Mouse (Mus musculus) heart, embryonic 16.5 days (tissue): Measurements from ENCODE around the gene Iffo1. TPM values are rescaled to one million over a fixed set of nuclear protein-coding genes. Genes with fewer than 3 reads are reported as not detected.

Experiments used
- ATAC-seq: fragments of 200-750 bp; cut with Nextera tagmentation; replicated peaks from 2 replicates; pipeline ENCODE4 v1.8.0; 2017; ENCODE audit warnings: moderate number of reproducible peaks; ENCODE audit not compliant: insufficient read depth, low FRiP score; ENCODE audit errors: extremely low read depth
- H3K27ac ChIP-seq: fragments of 300-500 bp; sonication (generic); 2 replicates; pipeline ENCODE4 v1.5.1; 2014; ENCODE audit warnings: mild to moderate bottlenecking, low read length, control low read depth, moderate library complexity
- H3K27me3 ChIP-seq: fragments of 300-500 bp; sonication (generic); 2 replicates; pipeline ENCODE4 v1.6.1; 2014; ENCODE audit warnings: low read length, mixed read lengths; ENCODE audit not compliant: control insufficient read depth, insufficient read depth
- H3K36me3 ChIP-seq: fragments of 300-500 bp; sonication (generic); 2 replicates; pipeline ENCODE4 v1.6.1; 2014; ENCODE audit not compliant: control insufficient read depth, insufficient read depth
- H3K4me1 ChIP-seq: fragments of 300-500 bp; sonication (generic); 2 replicates; pipeline ENCODE4 v1.6.1; 2014; ENCODE audit warnings: low read length, mixed read lengths; ENCODE audit not compliant: control insufficient read depth, insufficient read depth
- H3K4me2 ChIP-seq: fragments of 300-500 bp; sonication (generic); 2 replicates; pipeline ENCODE4 v1.6.1; 2014; ENCODE audit warnings: low read depth, mild to moderate bottlenecking, control low read depth, low read length
- H3K4me3 ChIP-seq: fragments of 300-500 bp; sonication (generic); 2 replicates; pipeline ENCODE4 v1.5.1; 2014; ENCODE audit warnings: mild to moderate bottlenecking, control low read depth, low read length
- H3K9ac ChIP-seq: fragments of 300-500 bp; sonication (generic); 2 replicates; pipeline ENCODE4 v1.6.1; 2014; ENCODE audit warnings: low read length, control low read depth
- H3K9me3 ChIP-seq: fragments of 300-500 bp; sonication (generic); replicated peaks from 2 replicates; pipeline ENCODE4 v1.6.1; 2016; ENCODE audit warnings: low read length; ENCODE audit not compliant: control insufficient read depth
- WGBS: fragments of 180-500 bp; shearing (Covaris S2); extraction: QIAGEN DNeasy Blood & Tissue Kit; methylation state at CpG from one replicate; pipeline ENCODE4 v1.1.7; 2014; 5-methylcytosine and 5-hydroxymethylcytosine counted together
- polyA plus RNA-seq: library from polyadenylated mRNA; unstranded; fragments of >200 nt; fragmentation: Nextera tagmentation; extraction: Ambion mirVana; gene quantifications from 2 replicates; pipeline ENCODE4 v1.2.1, GENCODE M21; 2015

Iffo1 gene
- polyA plus RNA-seq, 1 experiment from 2014 or later, result 11.7 TPM

GRCm38 (mm10) chr6:125101444-125101843 lies 43.6 kb upstream of the Iffo1 start:
- Histone ChIP-seq H3K27me3 (no peaks in the 10 kb centered on the region), H3K4me3 (no peak overlapping the region), H3K9me3 (no peaks in the 10 kb centered on the region), H3K4me2 (no peak overlapping the region), H3K36me3 (peaks cover 57% of the 10 kb centered on the region), H3K9ac (no peak overlapping the region), H3K27ac (no peak overlapping the region), H3K4me1 (peaks cover 32% of the 10 kb centered on the region)
- 60% methylated on average over 9 of the region's 9 CpGs for WGBS
- ATAC-seq, result no peak

GRCm38 (mm10) chr6:125104223-125104622 lies 40.8 kb upstream of the Iffo1 start:
- ATAC-seq, result peak; percentile 43; the same call in 1 of the 2 replicates
- no peaks in the 10 kb centered on the region for H3K27me3 ChIP-seq
- H3K27ac ChIP-seq, result no peak overlapping the region; the same call in 1 of the 2 replicates
- no peak overlapping the region for H3K4me2 ChIP-seq
- H3K9me3 ChIP-seq, result peaks cover 5% of the 10 kb centered on the region; the same call in 1 of the 2 replicates
- H3K9ac ChIP-seq, result no peak overlapping the region
- H3K4me3 ChIP-seq, result no peak overlapping the region
- WGBS, result 63% methylated on average over 4 of the region's 4 CpGs
- H3K4me1 ChIP-seq, result peaks cover 15% of the 10 kb centered on the region
- H3K36me3 ChIP-seq, result peaks cover 85% of the 10 kb centered on the region

- Histone ChIP-seq H3K9ac (no peak overlapping the region), H3K4me1 (0 out of 2 replicates have a peak, but pooled peaks cover 4% of the 10 kb centered on the region), H3K4me3 (no peak overlapping the region), H3K4me2 (no peak overlapping the region), H3K27me3 (no peaks in the 10 kb centered on the region), H3K9me3 (peaks cover 5% of the 10 kb centered on the region; the same call in 1 of the 2 replicates), H3K27ac (no peak overlapping the region), H3K36me3 (peaks cover 93% of the 10 kb centered on the region)
- WGBS, result 96% methylated on average over 2 of the region's 2 CpGs
- no peak for ATAC-seq
Measured at GRCm38 (mm10) chr6:125107705-125108104, 37.3 kb upstream of the Iffo1 start.

GRCm38 (mm10) chr6:125109371-125109770 lies 35.7 kb upstream of the Iffo1 start:
- no peak overlapping the region for H3K9ac ChIP-seq
- no peaks in the 10 kb centered on the region for H3K27me3 ChIP-seq
- no peak overlapping the region for H3K4me3 ChIP-seq
- 81% methylated on average over 14 of the region's 14 CpGs for WGBS
- peaks cover 96% of the 10 kb centered on the region for H3K36me3 ChIP-seq
- H3K4me1 ChIP-seq, result no peaks in the 10 kb centered on the region
- H3K9me3 ChIP-seq, result peaks cover 5% of the 10 kb centered on the region; the same call in 1 of the 2 replicates
- ATAC-seq, result no peak
- H3K4me2 ChIP-seq, result no peak overlapping the region
- no peak overlapping the region for H3K27ac ChIP-seq

GRCm38 (mm10) chr6:125110927-125111326 lies 34.1 kb upstream of the Iffo1 start:
- no peak overlapping the region for H3K4me2 ChIP-seq
- H3K9ac ChIP-seq, result no peak overlapping the region
- H3K4me1 ChIP-seq, result no peaks in the 10 kb centered on the region
- WGBS, result 88% methylated on average over 7 of the region's 7 CpGs
- no peaks in the 10 kb centered on the region for H3K27me3 ChIP-seq
- no peak overlapping the region for H3K27ac ChIP-seq
- peaks cover 92% of the 10 kb centered on the region for H3K36me3 ChIP-seq
- H3K9me3 ChIP-seq, result peaks cover 5% of the 10 kb centered on the region; the same call in 1 of the 2 replicates
- H3K4me3 ChIP-seq, result no peak overlapping the region
- no peak for ATAC-seq

GRCm38 (mm10) chr6:125112553-125112952 lies 32.5 kb upstream of the Iffo1 start:
- WGBS, result 91% methylated on average over 11 of the region's 11 CpGs
- H3K27ac ChIP-seq, result no peak overlapping the region
- peaks cover under 1% of the 10 kb centered on the region; the same call in 1 of the 2 replicates for H3K9me3 ChIP-seq
- H3K4me2 ChIP-seq, result no peak overlapping the region
- peaks cover 89% of the 10 kb centered on the region for H3K36me3 ChIP-seq
- no peak overlapping the region for H3K4me3 ChIP-seq
- no peaks in the 10 kb centered on the region for H3K27me3 ChIP-seq
- no peaks in the 10 kb centered on the region for H3K4me1 ChIP-seq
- H3K9ac ChIP-seq, result no peak overlapping the region
- ATAC-seq, result no peak

GRCm38 (mm10) chr6:125119387-125119786 lies 25.7 kb upstream of the Iffo1 start:
- Histone ChIP-seq H3K27me3 (no peaks in the 10 kb centered on the region), H3K4me1 (no peaks in the 10 kb centered on the region), H3K36me3 (peaks cover 82% of the 10 kb centered on the region), H3K9me3 (no peaks in the 10 kb centered on the region), H3K4me2 (no peak overlapping the region), H3K9ac (no peak overlapping the region), H3K27ac (no peak overlapping the region), H3K4me3 (no peak overlapping the region)
- no peak for ATAC-seq
- 91% methylated on average over 8 of the region's 8 CpGs for WGBS

GRCm38 (mm10) chr6:125128724-125129123 lies 16.3 kb upstream of the Iffo1 start:
- H3K9ac ChIP-seq, result no peak overlapping the region
- peaks cover 4% of the 10 kb centered on the region; the same call in 1 of the 2 replicates for H3K4me1 ChIP-seq
- H3K4me3 ChIP-seq, result no peak overlapping the region
- no peak for ATAC-seq
- 85% methylated on average over 12 of the region's 12 CpGs for WGBS
- no peaks in the 10 kb centered on the region for H3K27me3 ChIP-seq
- H3K27ac ChIP-seq, result no peak overlapping the region
- peaks cover 53% of the 10 kb centered on the region for H3K36me3 ChIP-seq
- H3K9me3 ChIP-seq, result no peaks in the 10 kb centered on the region
- no peak overlapping the region for H3K4me2 ChIP-seq

GRCm38 (mm10) chr6:125129710-125130402 lies 15.2 kb upstream of the Iffo1 start:
- Histone ChIP-seq H3K9ac (no peak overlapping the region), H3K4me3 (no peak overlapping the region), H3K27ac (no peak overlapping the region), H3K27me3 (no peaks in the 10 kb centered on the region), H3K4me2 (no peak overlapping the region), H3K9me3 (no peaks in the 10 kb centered on the region), H3K4me1 (peaks cover 4% of the 10 kb centered on the region; the same call in 1 of the 2 replicates), H3K36me3 (peaks cover 48% of the 10 kb centered on the region)
- ATAC-seq, result no peak
- 86% methylated on average over 20 of the region's 20 CpGs for WGBS
